Mouse (Mus musculus) forebrain, embryonic 14.5 days (tissue): Measurements from ENCODE around the gene Lta. TPM values are rescaled to one million over a fixed set of nuclear protein-coding genes. Genes with fewer than 3 reads are reported as not detected.
A peak's percentile ranks its signal among the peaks of the same experiment; 100 is the strongest.

Source experiments
- ATAC-seq: fragments of 200-750 bp; cut with Nextera tagmentation; 2 replicates; pipeline ENCODE4 v1.8.0; 2017; ENCODE audit warnings: mild to moderate bottlenecking, moderate library complexity
- DNase-seq: peaks from one replicate; pipeline ENCODE4 v3.0.0-alpha.2; 2015; ENCODE audit warnings: low spot score
- H3K27ac ChIP-seq: fragments of 300-500 bp; sonication (generic); 2 replicates; pipeline ENCODE4 v1.5.1; 2014; ENCODE audit warnings: low read depth, mild to moderate bottlenecking, control low read depth, low read length, moderate library complexity
- H3K27me3 ChIP-seq: fragments of 300-500 bp; sonication (generic); replicated peaks from 2 replicates; pipeline ENCODE4 v1.6.1; 2014; ENCODE audit warnings: low read length, control low read depth, mixed read lengths; ENCODE audit not compliant: control insufficient read depth, insufficient read depth
- H3K36me3 ChIP-seq: fragments of 300-500 bp; sonication (generic); 2 replicates; pipeline ENCODE4 v1.6.1; 2014; ENCODE audit warnings: low read length, control low read depth; ENCODE audit not compliant: control insufficient read depth, insufficient read depth
- H3K4me1 ChIP-seq: fragments of 300-500 bp; sonication (generic); 2 replicates; pipeline ENCODE4 v1.6.1; 2014; ENCODE audit warnings: antibody characterized with exemption, low read length, control low read depth; ENCODE audit not compliant: control insufficient read depth, insufficient read depth
- H3K4me2 ChIP-seq: fragments of 300-500 bp; sonication (generic); 2 replicates; pipeline ENCODE4 v1.6.1; 2014; ENCODE audit warnings: mild to moderate bottlenecking, control low read depth, low read length
- H3K4me3 ChIP-seq: fragments of 300-500 bp; sonication (generic); 2 replicates; pipeline ENCODE4 v1.5.1; 2014; ENCODE audit warnings: low read depth, low read length, control low read depth
- H3K9ac ChIP-seq: fragments of 300-500 bp; sonication (generic); 2 replicates; pipeline ENCODE4 v1.6.1; 2014; ENCODE audit warnings: mild to moderate bottlenecking, low read length, control low read depth, moderate library complexity
- H3K9me3 ChIP-seq: fragments of 300-500 bp; sonication (generic); replicated peaks from 2 replicates; pipeline ENCODE4 v1.6.1; 2016; ENCODE audit warnings: low read length, control low read depth, mixed read lengths; ENCODE audit not compliant: control insufficient read depth
- WGBS: fragments of 180-500 bp; shearing (Covaris S2); extraction: QIAGEN DNeasy Blood & Tissue Kit; methylation state at CpG from one replicate; pipeline ENCODE4 v1.1.7; 2014; 5-methylcytosine and 5-hydroxymethylcytosine counted together
- polyA plus RNA-seq: library from polyadenylated mRNA; unstranded; fragments of >200 nt; fragmentation: Nextera tagmentation; extraction: Ambion mirVana; gene quantifications from 2 replicates; pipeline ENCODE4 v1.2.1, GENCODE M21; 2014

Gene Lta
- polyA plus RNA-seq, 1 experiment from 2014 or later: 0.13 TPM

DNA sequence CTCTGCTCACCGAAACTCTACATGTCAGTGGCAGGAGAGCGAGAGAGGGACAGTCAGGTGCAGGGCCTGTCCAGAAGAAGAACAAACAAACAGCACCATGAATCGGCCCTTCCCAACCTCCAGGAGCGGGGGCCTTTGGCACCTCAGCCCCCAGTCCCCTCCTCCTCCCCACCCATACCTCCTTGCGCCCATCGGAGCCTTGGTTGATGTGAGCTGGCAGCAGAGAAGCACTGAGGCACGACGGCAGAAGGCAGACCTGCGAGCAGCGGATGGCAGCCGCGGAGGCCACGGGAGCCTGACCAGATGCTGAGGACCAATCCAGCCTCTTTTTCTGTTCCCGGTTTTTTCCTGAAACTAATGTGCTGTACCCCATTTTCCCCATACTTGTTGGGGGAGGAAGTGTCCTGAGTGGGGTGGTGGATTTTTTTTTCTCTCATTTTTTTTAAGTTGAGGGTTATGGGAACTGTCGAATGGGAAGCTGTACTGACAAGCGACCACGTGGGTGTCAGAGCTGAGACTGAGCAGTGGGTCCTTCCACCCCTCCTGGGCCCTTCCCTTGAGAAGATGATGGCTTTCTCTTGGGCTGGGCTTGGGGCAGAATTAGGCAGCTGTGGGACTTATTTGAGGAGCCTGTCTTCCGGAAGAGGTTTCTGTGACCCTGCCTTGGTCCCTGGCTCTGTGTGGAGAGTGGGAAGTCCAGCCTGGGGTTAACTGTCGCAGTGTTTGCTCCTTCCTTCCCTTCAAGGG lies 44.5 kb upstream of the Lta start:
- H3K36me3 ChIP-seq: peaks cover 100% of the 10 kb centered on the region
- peaks cover 11% of the 10 kb centered on the region for H3K4me1 ChIP-seq
- H3K9me3 ChIP-seq: no peaks in the 10 kb centered on the region
- no peaks in the 10 kb centered on the region for H3K27me3 ChIP-seq
- ATAC-seq (no peak), DNase-seq (no peak)
- WGBS: 90% methylated on average over 19 of the region's 19 CpGs
- H3K27ac ChIP-seq: no peak overlapping the region
- no peak overlapping the region for H3K4me3 ChIP-seq
- H3K4me2 ChIP-seq: no peak overlapping the region
- no peak overlapping the region for H3K9ac ChIP-seq

DNA sequence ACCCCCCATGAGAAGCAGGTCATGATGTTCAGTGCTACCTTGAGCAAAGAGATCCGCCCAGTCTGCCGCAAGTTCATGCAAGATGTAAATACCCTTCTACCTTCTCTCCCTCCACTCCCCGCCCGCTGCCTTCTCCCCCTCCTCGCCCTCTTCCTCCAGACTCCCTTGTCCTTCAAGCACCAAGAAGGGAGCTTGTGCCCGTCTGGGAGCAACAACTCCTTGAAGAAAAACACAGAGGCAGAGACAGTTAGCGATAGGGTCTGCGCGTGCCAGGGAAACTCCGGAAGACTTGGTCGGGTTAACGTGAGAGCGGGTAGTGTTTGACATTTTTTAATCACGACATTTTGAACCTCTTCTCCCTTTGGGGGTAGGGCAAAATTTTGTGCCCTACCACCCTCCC lies 43.8 kb upstream of the Lta start:
- Histone ChIP-seq H3K4me1 (peaks cover 17% of the 10 kb centered on the region), H3K36me3 (peaks cover 100% of the 10 kb centered on the region), H3K27me3 (no peaks in the 10 kb centered on the region), H3K9me3 (no peaks in the 10 kb centered on the region), H3K9ac (no peak overlapping the region), H3K4me2 (no peak overlapping the region), H3K27ac (no peak overlapping the region), H3K4me3 (no peak overlapping the region)
- WGBS: 84% methylated on average over 14 of the region's 14 CpGs
- ATAC-seq (no peak), DNase-seq (no peak)

DNA sequence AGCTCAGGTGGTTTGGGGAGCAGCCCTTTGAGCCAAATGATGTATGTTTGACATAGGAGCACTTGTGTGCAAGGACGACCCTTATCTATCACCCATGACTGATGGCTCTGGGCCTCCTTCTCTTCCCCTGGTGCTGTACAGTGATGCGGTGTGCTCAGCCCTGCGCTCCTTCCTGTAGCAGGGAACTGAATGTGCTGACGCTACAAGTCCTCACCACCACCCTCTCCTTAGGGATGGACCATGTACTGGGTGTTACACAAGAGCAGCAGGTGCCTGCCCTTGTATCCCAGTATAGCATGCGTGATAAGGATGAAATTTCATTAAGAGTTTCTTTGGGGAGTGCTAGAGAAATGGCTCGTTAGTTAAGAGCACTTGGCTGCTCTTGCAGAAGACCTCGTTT lies 42.0 kb upstream of the Lta start:
- H3K27ac ChIP-seq: no peak overlapping the region
- no peak for ATAC-seq
- no peak for DNase-seq
- peaks cover 93% of the 10 kb centered on the region for H3K36me3 ChIP-seq
- H3K4me3 ChIP-seq: no peak overlapping the region
- no peak overlapping the region for H3K4me2 ChIP-seq
- H3K9me3 ChIP-seq: no peaks in the 10 kb centered on the region
- H3K27me3 ChIP-seq: no peaks in the 10 kb centered on the region
- H3K4me1 ChIP-seq: peaks cover 23% of the 10 kb centered on the region
- WGBS: 78% methylated on average over 7 of the region's 7 CpGs
- H3K9ac ChIP-seq: no peak overlapping the region

DNA sequence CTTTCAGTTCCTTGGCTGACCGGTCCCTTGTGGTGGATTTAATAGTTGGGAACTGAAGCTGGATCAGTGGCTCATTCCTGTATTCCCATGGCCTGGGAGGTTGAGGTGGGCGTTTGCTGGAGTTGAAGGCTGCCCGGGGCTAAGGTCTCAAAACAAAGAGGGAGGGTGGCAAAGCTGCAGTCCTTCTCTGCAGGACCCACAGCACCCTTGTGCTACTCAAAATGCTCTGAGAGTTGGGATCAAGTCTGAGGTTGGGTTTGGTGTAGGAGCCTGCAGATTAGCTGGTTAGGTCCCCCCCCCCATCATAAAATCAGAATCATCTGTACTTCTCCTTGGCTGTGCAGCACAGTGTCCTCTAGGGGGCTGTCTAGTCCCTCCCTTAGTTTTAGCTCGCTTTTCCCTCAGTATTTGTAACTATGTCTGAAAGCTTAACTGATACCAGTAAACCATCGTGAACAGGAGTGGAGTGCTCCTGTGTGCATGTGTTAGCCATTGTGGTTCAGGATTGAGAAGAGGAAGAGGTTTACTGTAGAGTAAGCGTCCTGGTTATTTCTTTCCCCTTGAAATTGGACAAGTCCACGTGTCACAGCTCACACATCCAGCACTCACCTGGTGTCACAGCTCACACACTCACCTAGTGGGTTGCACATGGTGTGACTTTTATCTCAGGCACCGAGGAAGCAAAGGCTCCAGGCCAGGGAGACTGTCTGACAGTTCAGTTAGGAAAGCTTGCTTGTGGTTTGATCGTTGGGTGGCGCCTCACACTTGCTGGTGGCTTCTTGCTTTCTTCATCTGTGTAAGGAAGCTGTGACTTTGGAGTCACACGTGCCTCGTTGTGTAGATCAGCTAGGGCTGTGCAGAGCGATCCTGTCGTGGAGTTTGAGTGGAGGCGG lies 40.8 kb upstream of the Lta start:
- Histone ChIP-seq H3K27me3 (no peaks in the 10 kb centered on the region), H3K4me1 (peaks cover 23% of the 10 kb centered on the region), H3K4me3 (no peak overlapping the region), H3K27ac (no peak overlapping the region), H3K9ac (peak overlapping the region; percentile 32; the same call in 1 of the 2 replicates), H3K36me3 (peaks cover 81% of the 10 kb centered on the region), H3K9me3 (no peaks in the 10 kb centered on the region), H3K4me2 (peak overlapping the region; percentile 84; the same call in 1 of the 2 replicates)
- ATAC-seq (no peak), DNase-seq (peak; percentile 59)
- WGBS: 80% methylated on average over 15 of the region's 15 CpGs

DNA sequence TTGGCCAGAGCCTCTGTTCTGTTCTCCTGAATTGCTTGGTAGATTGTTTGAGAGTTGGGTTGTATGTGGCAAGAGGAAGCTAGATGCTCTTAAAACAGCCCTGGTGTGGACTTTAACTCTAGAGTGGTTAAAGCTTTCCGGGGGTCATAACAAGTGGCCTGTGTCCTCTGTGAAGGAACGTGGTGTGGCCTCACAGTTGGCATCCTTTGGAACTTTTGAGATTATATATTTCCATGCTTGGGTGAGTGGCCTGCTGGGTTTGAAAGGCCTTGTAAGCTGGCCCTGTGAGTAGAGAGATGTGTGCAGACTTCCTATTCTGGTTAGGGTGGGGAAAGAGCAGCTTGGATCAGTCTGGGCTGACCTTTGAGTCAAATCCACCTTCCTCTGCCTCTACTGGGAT lies 39.8 kb upstream of the Lta start:
- DNase-seq (no peak), ATAC-seq (no peak)
- WGBS: 77% methylated on average over 2 of the region's 2 CpGs
- peak overlapping the region; percentile 84 for H3K4me2 ChIP-seq
- H3K9ac ChIP-seq: peak overlapping the region; percentile 100
- no peaks in the 10 kb centered on the region for H3K9me3 ChIP-seq
- H3K4me1 ChIP-seq: peaks cover 28% of the 10 kb centered on the region
- H3K27me3 ChIP-seq: no peaks in the 10 kb centered on the region
- H3K27ac ChIP-seq: no peak overlapping the region
- 0 out of 2 replicates have a peak overlapping the region, but pooled peaks have one; percentile 6 for H3K4me3 ChIP-seq
- peaks cover 71% of the 10 kb centered on the region for H3K36me3 ChIP-seq

DNA sequence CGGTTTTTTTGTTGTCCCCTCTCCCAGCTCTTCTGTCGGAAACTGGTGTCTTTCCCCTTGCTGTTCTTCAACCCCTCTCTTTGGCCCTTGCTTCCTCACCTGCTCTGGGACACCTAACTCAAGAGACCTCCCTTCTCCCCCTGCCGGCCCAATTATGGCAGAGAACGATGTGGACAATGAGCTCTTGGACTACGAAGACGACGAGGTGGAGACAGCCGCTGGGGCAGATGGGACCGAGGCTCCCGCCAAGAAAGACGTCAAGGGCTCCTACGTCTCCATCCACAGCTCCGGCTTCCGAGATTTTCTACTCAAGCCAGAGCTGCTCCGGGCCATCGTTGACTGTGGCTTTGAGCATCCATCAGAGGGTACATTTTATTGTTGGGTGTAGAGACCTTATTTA lies 37.9 kb upstream of the Lta start:
- ATAC-seq: no peak
- H3K36me3 ChIP-seq: peaks cover 52% of the 10 kb centered on the region
- peak overlapping the region; percentile 84 for H3K4me2 ChIP-seq
- H3K9me3 ChIP-seq: no peaks in the 10 kb centered on the region
- peaks cover 28% of the 10 kb centered on the region for H3K4me1 ChIP-seq
- 2% methylated on average over 16 of the region's 16 CpGs for WGBS
- peak overlapping the region; percentile 100 for H3K4me3 ChIP-seq
- DNase-seq: peak; percentile 80
- H3K27ac ChIP-seq: peak overlapping the region; percentile 98
- peak overlapping the region; percentile 100 for H3K9ac ChIP-seq
- no peaks in the 10 kb centered on the region for H3K27me3 ChIP-seq

DNA sequence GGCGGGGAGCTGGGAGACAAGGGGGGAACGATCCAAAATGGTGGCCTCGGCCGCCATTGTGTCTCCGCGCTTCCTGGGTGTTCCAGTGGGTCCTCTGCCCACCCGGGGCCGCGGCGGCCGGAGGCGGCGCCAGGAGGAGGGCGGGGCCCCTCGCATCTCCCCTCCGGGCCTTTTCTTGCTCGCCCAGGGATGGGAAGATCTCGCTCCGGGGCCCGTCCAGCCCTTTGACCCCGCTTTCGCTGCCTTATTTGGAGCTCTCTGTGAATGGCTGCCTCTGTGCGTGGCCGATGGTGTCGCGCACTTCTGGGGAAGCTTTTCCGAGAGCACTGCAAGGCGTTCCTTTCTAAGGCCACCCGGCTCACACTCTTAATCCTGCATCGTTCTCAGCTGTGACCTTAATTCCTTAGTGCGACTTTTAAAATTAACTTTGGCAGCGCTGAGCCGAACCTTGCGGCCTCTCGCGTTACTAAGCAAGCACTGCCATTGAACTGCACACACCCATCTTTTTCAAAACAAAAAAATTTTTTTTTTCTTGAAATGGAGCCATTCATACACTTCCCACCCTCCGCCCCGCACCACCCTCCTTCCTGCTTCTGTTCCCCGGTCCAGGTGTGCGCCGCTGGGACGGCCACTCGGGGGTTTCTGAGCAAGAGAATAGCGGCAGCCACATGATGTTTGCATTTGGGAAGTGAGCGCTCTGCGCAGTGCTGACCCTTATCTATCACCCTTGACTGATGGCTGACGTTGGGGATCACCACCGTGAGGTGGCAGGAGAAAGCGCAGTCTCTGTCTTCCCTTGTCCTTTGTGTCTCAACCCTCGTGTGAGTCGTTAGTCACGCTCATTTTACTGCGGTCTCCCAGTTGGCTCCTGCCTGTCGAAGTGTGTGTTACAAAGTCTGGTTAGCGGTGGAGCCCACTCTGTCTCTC lies 37.1 kb upstream of the Lta start:
- H3K27me3 ChIP-seq: no peaks in the 10 kb centered on the region
- H3K36me3 ChIP-seq: peaks cover 44% of the 10 kb centered on the region
- H3K9ac ChIP-seq: peak overlapping the region; percentile 100
- peak overlapping the region; percentile 100 for H3K4me3 ChIP-seq
- WGBS: under 1% methylated on average over 54 of the region's 55 CpGs
- no peaks in the 10 kb centered on the region for H3K9me3 ChIP-seq
- DNase-seq: peak; percentile 72
- H3K27ac ChIP-seq: peak overlapping the region; percentile 98
- peaks cover 28% of the 10 kb centered on the region for H3K4me1 ChIP-seq
- peak overlapping the region; percentile 84 for H3K4me2 ChIP-seq
- ATAC-seq: peak; percentile 28

DNA sequence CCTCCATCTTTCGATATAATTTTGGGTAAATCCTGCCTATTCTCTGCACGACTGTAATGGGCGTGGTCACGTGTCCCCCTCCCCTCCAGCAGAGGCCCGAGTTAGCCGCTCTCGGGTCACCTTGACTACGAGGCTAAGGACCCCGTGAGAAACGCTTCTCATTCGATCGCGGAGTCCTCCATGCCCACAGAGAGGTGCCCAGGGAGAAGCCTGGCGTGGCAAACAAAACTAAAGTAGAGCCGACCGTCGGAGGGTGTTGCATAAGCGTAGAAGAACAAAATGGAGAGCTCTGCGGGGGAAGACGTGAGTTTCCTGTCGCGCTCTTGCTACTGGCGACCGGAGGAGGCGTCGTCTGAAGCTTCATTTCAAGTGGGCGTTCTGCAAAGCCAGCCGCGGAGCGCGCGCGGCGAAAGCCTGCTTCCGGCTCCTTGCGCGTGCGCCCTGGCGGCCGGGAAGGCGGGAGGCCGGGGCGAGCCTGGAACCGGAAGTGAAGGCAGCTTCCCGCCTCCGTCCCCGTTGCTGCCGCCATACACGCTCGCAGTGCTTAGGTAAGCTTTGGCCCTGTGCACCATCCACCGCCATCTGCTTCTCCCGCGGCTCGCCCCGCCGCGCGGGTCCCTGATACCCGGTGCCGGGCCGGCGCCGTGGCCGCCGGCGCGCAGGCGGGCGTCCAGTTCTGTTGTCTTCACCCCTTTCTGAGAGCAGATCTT lies 36.3 kb upstream of the Lta start, which contains the start of gene Ddx39b:
TSS of gene Ddx39b (plus strand) at position 442 of the 710 bp plus-strand sequence.
- DNase-seq: peak; percentile 99
- Histone ChIP-seq H3K4me3 (peak within 1 kb of the TSS; percentile 100), H3K9ac (peak within 1 kb of the TSS; percentile 100), H3K27me3 (no peaks in the 10 kb centered on the region), H3K4me2 (peak within 1 kb of the TSS; percentile 84), H3K36me3 (peaks cover 36% of the 10 kb centered on the region), H3K4me1 (peaks cover 28% of the 10 kb centered on the region), H3K9me3 (no peaks in the 10 kb centered on the region), H3K27ac (peak within 1 kb of the TSS; percentile 98)
- WGBS: under 1% methylated on average over 67 of the region's 69 CpGs
- peak; percentile 91 for ATAC-seq
